Comparison of ENCODE assay signal across 8 mouse cellular contexts in the genomic region with DNA sequence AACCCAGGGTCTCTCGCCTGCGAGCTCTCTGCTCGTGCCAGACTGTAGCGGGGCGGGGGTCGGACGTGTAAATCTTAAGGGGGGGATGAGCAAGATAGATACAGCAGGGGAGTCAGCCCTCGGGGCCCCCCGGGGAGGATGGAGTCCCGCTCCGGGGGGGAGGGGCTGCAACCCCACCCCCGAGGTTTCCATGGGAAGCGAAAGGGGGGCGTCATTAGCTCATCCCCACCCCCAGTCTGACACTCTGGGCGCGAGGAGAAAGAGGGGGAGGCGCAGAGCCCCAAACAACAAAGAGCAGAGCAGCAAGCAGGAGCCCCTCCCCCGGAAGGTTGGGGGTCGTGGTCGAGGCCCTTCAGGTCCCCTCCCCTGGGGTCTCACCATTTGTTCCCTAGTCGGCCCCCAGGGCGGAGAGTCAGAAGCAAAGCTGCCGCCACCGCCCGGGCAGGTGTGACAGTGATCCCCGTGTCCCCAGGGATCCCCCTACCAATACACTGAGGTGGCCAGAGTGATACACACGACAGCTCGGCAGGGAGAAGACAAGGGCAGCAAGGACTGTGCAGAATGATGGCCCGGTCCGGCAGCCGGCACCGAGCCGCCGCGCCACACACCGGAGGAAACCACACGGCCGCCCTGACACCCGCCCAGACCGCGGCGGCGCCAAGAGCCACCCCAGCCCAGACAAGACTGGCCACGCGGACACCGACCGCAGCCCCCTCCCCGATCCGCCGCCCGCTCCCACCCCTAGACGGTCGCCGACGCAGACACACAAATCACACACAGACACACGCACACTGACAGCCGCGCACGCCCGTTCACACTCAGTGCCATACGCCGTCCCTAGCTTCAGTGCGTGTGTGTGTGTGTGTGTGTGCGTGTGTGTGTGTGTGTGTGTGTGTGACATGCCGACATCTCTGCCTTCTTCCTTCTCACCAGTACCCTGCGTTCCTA. TPM values are rescaled to one million over a fixed set of nuclear protein-coding genes. Genes with fewer than 3 reads are reported as not detected.
A peak's percentile ranks its signal among the peaks of the same experiment; 100 is the strongest.
DNase-seq lines count a peak whose midpoint lies in the region; ATAC-seq and TF ChIP-seq lines count a peak whose summit lies in the region.

No protein-coding gene starts in this region.

- peak overlapping the region; percentile 61 for H3K4me3 ChIP-seq in lung, embryonic 14.5 days (ENCODE audit: low read depth, low read length)
- peak overlapping the region; percentile 59 for H3K4me3 ChIP-seq in forebrain, embryonic 14.5 days (ENCODE audit: low read depth, low read length)
- H3K4me3 ChIP-seq in limb, embryonic 12.5 days (replicated peaks) = peak overlapping the region; percentile 71
- peak overlapping the region; percentile 78 for H3K4me3 ChIP-seq in neural tube, embryonic 14.5 days (ENCODE audit: low read depth, low read length)

- peak; percentile 20; the same call in 1 of the 2 replicates for ATAC-seq in lung, embryonic 14.5 days (ENCODE audit: insufficient read depth)
- 0 out of 2 replicates have a peak, but pooled peaks have one; percentile 5 for ATAC-seq in forebrain, embryonic 14.5 days
- ATAC-seq in limb, embryonic 12.5 days (ENCODE audit: insufficient number of reproducible peaks, insufficient read depth, low FRiP score, low TSS enrichment, low read depth) = no peak
- ATAC-seq in neural tube, embryonic 14.5 days (ENCODE audit: low read depth) = peak; percentile 22

- H3K4me2 ChIP-seq in lung, embryonic 14.5 days = peak overlapping the region; percentile 98
- H3K4me2 ChIP-seq in forebrain, embryonic 14.5 days (ENCODE audit: low read length) = peak overlapping the region; percentile 90
- peak overlapping the region; percentile 99 for H3K4me2 ChIP-seq in limb, embryonic 12.5 days
- H3K4me2 ChIP-seq in neural tube, embryonic 14.5 days (ENCODE audit: low read depth, low read length) = peak overlapping the region; percentile 86

- no peak overlapping the region for H3K27ac ChIP-seq in lung, embryonic 14.5 days (ENCODE audit: low read depth)
- H3K27ac ChIP-seq in forebrain, embryonic 14.5 days (ENCODE audit: low read depth, low read length) = peak overlapping the region; percentile 83
- H3K27ac ChIP-seq in limb, embryonic 12.5 days = peak overlapping the region; percentile 78; the same call in 1 of the 2 replicates
- H3K27ac ChIP-seq in neural tube, embryonic 14.5 days (ENCODE audit: low read depth, low read length) = peak overlapping the region; percentile 98

- no peak for TF ChIP-seq CTCF in lung, embryonic 14.5 days (IDR thresholded peaks at IDR 0.05; ENCODE audit: low read depth)

- H3K27me3 ChIP-seq in lung, embryonic 14.5 days (ENCODE audit: insufficient read depth, low read length) = peaks cover 55% of the 10 kb centered on the region
- H3K27me3 ChIP-seq in forebrain, embryonic 14.5 days (replicated peaks; ENCODE audit: control insufficient read depth, insufficient read depth, low read length) = peaks cover 33% of the 10 kb centered on the region
- peaks cover 48% of the 10 kb centered on the region for H3K27me3 ChIP-seq in limb, embryonic 12.5 days
- peaks cover 3% of the 10 kb centered on the region; the same call in 1 of the 2 replicates for H3K27me3 ChIP-seq in neural tube, embryonic 14.5 days (ENCODE audit: control insufficient read depth, insufficient read depth, low read length)

- DNase-seq in adrenal gland, postnatal 14 days = peak; percentile 26
- no peak for DNase-seq in adrenal gland, adult 8-10 months
- DNase-seq in lung, embryonic 14.5 days = no peak
- DNase-seq in lung, postnatal 14 days = no peak
- peak; percentile 54 for DNase-seq in forebrain, embryonic 14.5 days (ENCODE audit: low spot score)
- no peak for DNase-seq in gastrocnemius, postnatal 4 days (ENCODE audit: low spot score in 2 of 2)

- H3K9ac ChIP-seq in lung, embryonic 14.5 days = peak overlapping the region; percentile 56
- peak overlapping the region; percentile 75 for H3K9ac ChIP-seq in forebrain, embryonic 14.5 days (ENCODE audit: low read length)
- peak overlapping the region; percentile 77 for H3K9ac ChIP-seq in limb, embryonic 12.5 days (replicated peaks)
- peak overlapping the region; percentile 97 for H3K9ac ChIP-seq in neural tube, embryonic 14.5 days (replicated peaks; ENCODE audit: low read depth, low read length)

- under 1% methylated on average over 66 of the region's 66 CpGs for WGBS in lung, embryonic 14.5 days
- 1% methylated on average over 55 of the region's 66 CpGs for WGBS in forebrain, embryonic 14.5 days
- WGBS in limb, embryonic 12.5 days = 1% methylated on average over 66 of the region's 66 CpGs
- WGBS in neural tube, embryonic 14.5 days = under 1% methylated on average over 64 of the region's 66 CpGs

- peaks cover 26% of the 10 kb centered on the region for H3K4me1 ChIP-seq in lung, embryonic 14.5 days (ENCODE audit: insufficient read depth)
- peaks cover 23% of the 10 kb centered on the region for H3K4me1 ChIP-seq in forebrain, embryonic 14.5 days (ENCODE audit: control insufficient read depth, insufficient read depth, low read length)
- H3K4me1 ChIP-seq in limb, embryonic 12.5 days (replicated peaks) = peaks cover 56% of the 10 kb centered on the region
- peaks cover 44% of the 10 kb centered on the region for H3K4me1 ChIP-seq in neural tube, embryonic 14.5 days (ENCODE audit: control insufficient read depth, insufficient read depth, low read length)

- H3K36me3 ChIP-seq in lung, embryonic 14.5 days (ENCODE audit: insufficient read depth) = no peaks in the 10 kb centered on the region
- no peaks in the 10 kb centered on the region for H3K36me3 ChIP-seq in forebrain, embryonic 14.5 days (ENCODE audit: control insufficient read depth, insufficient read depth, low read length)
- no peaks in the 10 kb centered on the region for H3K36me3 ChIP-seq in limb, embryonic 12.5 days
- no peaks in the 10 kb centered on the region for H3K36me3 ChIP-seq in neural tube, embryonic 14.5 days (ENCODE audit: control insufficient read depth, insufficient read depth, low read length)

- H3K9me3 ChIP-seq in lung, embryonic 14.5 days (ENCODE audit: low read depth, low read length) = no peaks in the 10 kb centered on the region
- H3K9me3 ChIP-seq in forebrain, embryonic 14.5 days (replicated peaks; ENCODE audit: control insufficient read depth, low read length) = no peaks in the 10 kb centered on the region
- H3K9me3 ChIP-seq in limb, embryonic 12.5 days = no peaks in the 10 kb centered on the region
- H3K9me3 ChIP-seq in neural tube, embryonic 14.5 days (ENCODE audit: control insufficient read depth, low read length) = no peaks in the 10 kb centered on the region

RNA-seq across cellular contexts. Expression of gene Efna3, which starts 1.3 kb away (rescaled TPM):
- 0.38 and 0.59 TPM in 2 replicates for total RNA-seq in adrenal gland, postnatal 14 days (2021)
- total RNA-seq in adrenal gland, adult 8-10 months (2022) = 1 to 10 TPM in 1 of 4 experiments, under 1 TPM in 3; 0.15 to 1.5 (median 0.62) TPM
- polyA plus RNA-seq in lung, embryonic 14.5 days (2014; fragmentation: Nextera tagmentation; extraction: Ambion mirVana) = 4.7 and 5.8 TPM in 2 replicates
- polyA plus RNA-seq in forebrain, embryonic 14.5 days (2014; fragmentation: Nextera tagmentation; extraction: Ambion mirVana) = 30.1 and 42.0 TPM in 2 replicates
- polyA plus RNA-seq in limb, embryonic 12.5 days (2016; fragmentation: Nextera tagmentation; extraction: Ambion mirVana) = 17.6 and 21.3 TPM in 2 replicates
- 85.7 and 96.9 TPM in 2 replicates for polyA plus RNA-seq in neural tube, embryonic 14.5 days (2014; fragmentation: Nextera tagmentation; extraction: Ambion mirVana)
- not detected for total RNA-seq in gastrocnemius, postnatal 4 days (2021)

RNA-seq across cellular contexts. Expression of gene Efna4, which starts 16.4 kb away (rescaled TPM):
- 0.26 and 0.68 TPM in 2 replicates for total RNA-seq in adrenal gland, postnatal 14 days (2021)
- 1 to 10 TPM; 1.1 to 3.5 (median 1.9) TPM for total RNA-seq in adrenal gland, adult 8-10 months (2022)
- 24.6 and 27.0 TPM in 2 replicates for polyA plus RNA-seq in lung, embryonic 14.5 days (2014; fragmentation: Nextera tagmentation; extraction: Ambion mirVana)
- polyA plus RNA-seq in forebrain, embryonic 14.5 days (2014; fragmentation: Nextera tagmentation; extraction: Ambion mirVana) = 12.3 and 14.6 TPM in 2 replicates
- polyA plus RNA-seq in limb, embryonic 12.5 days (2016; fragmentation: Nextera tagmentation; extraction: Ambion mirVana) = 53.2 and 55.1 TPM in 2 replicates
- polyA plus RNA-seq in neural tube, embryonic 14.5 days (2014; fragmentation: Nextera tagmentation; extraction: Ambion mirVana) = 4.3 and 6.1 TPM in 2 replicates
- total RNA-seq in gastrocnemius, postnatal 4 days (2021) = 1 to 10 TPM; 2.6 to 2.8 TPM

RNA-seq across cellular contexts. Expression of gene Adam15, which starts 28.3 kb away (rescaled TPM):
- total RNA-seq in adrenal gland, postnatal 14 days (2021) = 66.0 and 79.5 TPM in 2 replicates
- total RNA-seq in adrenal gland, adult 8-10 months (2022) = 10 to 100 TPM; 58.4 to 85.4 (median 71.3) TPM
- 32.7 and 36.7 TPM in 2 replicates for polyA plus RNA-seq in lung, embryonic 14.5 days (2014; fragmentation: Nextera tagmentation; extraction: Ambion mirVana)
- 13.4 and 19.3 TPM in 2 replicates for polyA plus RNA-seq in forebrain, embryonic 14.5 days (2014; fragmentation: Nextera tagmentation; extraction: Ambion mirVana)
- polyA plus RNA-seq in limb, embryonic 12.5 days (2016; fragmentation: Nextera tagmentation; extraction: Ambion mirVana) = 27.0 and 32.1 TPM in 2 replicates
- 37.6 and 48.3 TPM in 2 replicates for polyA plus RNA-seq in neural tube, embryonic 14.5 days (2014; fragmentation: Nextera tagmentation; extraction: Ambion mirVana)
- 10 to 100 TPM; 54.6 to 55.8 TPM for total RNA-seq in gastrocnemius, postnatal 4 days (2021)

RNA-seq across cellular contexts. Expression of gene Dcst2, which starts 40.3 kb away (rescaled TPM):
- 0.68 and 0.70 TPM in 2 replicates for total RNA-seq in adrenal gland, postnatal 14 days (2021)
- under 1 TPM; 0.43 to 0.78 (median 0.46) TPM for total RNA-seq in adrenal gland, adult 8-10 months (2022)
- 0.17 TPM in 1 of 2 replicates, not detected in the other for polyA plus RNA-seq in lung, embryonic 14.5 days (2014; fragmentation: Nextera tagmentation; extraction: Ambion mirVana)
- polyA plus RNA-seq in forebrain, embryonic 14.5 days (2014; fragmentation: Nextera tagmentation; extraction: Ambion mirVana) = 0.08 and 0.15 TPM in 2 replicates
- 0.18 and 0.20 TPM in 2 replicates for polyA plus RNA-seq in limb, embryonic 12.5 days (2016; fragmentation: Nextera tagmentation; extraction: Ambion mirVana)
- 0.19 and 0.25 TPM in 2 replicates for polyA plus RNA-seq in neural tube, embryonic 14.5 days (2014; fragmentation: Nextera tagmentation; extraction: Ambion mirVana)
- under 1 TPM; 0.12 to 0.16 TPM for total RNA-seq in gastrocnemius, postnatal 4 days (2021)

RNA-seq across cellular contexts. Expression of gene Efna1, which starts 40.5 kb away (rescaled TPM):
- total RNA-seq in adrenal gland, postnatal 14 days (2021) = 19.1 and 21.9 TPM in 2 replicates
- 10 to 100 TPM; 15.9 to 28.0 (median 21.0) TPM for total RNA-seq in adrenal gland, adult 8-10 months (2022)
- polyA plus RNA-seq in lung, embryonic 14.5 days (2014; fragmentation: Nextera tagmentation; extraction: Ambion mirVana) = 68.3 and 70.4 TPM in 2 replicates
- polyA plus RNA-seq in forebrain, embryonic 14.5 days (2014; fragmentation: Nextera tagmentation; extraction: Ambion mirVana) = 10.5 and 11.6 TPM in 2 replicates
- 36.9 and 40.4 TPM in 2 replicates for polyA plus RNA-seq in limb, embryonic 12.5 days (2016; fragmentation: Nextera tagmentation; extraction: Ambion mirVana)
- 6.8 and 10.5 TPM in 2 replicates for polyA plus RNA-seq in neural tube, embryonic 14.5 days (2014; fragmentation: Nextera tagmentation; extraction: Ambion mirVana)
- 10 to 100 TPM; 20.4 to 21.8 TPM for total RNA-seq in gastrocnemius, postnatal 4 days (2021)

Comparison
In these comparisons a context has a peak if more than half of its experiments do, and no peak if none do; other contexts are left out.
1. DNase-seq: peak in adrenal gland, postnatal 14 days (single experiment) and forebrain, embryonic 14.5 days (single experiment); none in adrenal gland, adult 8-10 months (single experiment), lung, embryonic 14.5 days (single experiment), lung, postnatal 14 days (single experiment) and gastrocnemius, postnatal 4 days (0 of 2).
2. Peak in every context shown above with its lines, with median percentiles within 50 percentile points of each other: H3K4me2 ChIP-seq, H3K4me3 ChIP-seq and H3K9ac ChIP-seq.